Mouse (Mus musculus) liver, postnatal 0 days (tissue): Measurements from ENCODE around the gene Gbe1. TPM values are rescaled to one million over a fixed set of nuclear protein-coding genes. Genes with fewer than 3 reads are reported as not detected.
A peak's percentile ranks its signal among the peaks of the same experiment; 100 is the strongest.

Source experiments
- ATAC-seq: fragments of 200-750 bp; cut with Nextera tagmentation; 2 replicates; pipeline ENCODE4 v1.8.0; 2017; ENCODE audit warnings: mild to moderate bottlenecking, moderate library complexity
- DNase-seq: peaks from one replicate; pipeline ENCODE4 v3.0.0-alpha.2; 2016
- H3K27ac ChIP-seq: fragments of 300-500 bp; sonication (generic); 2 replicates; pipeline ENCODE4 v1.5.1; 2014; ENCODE audit warnings: antibody characterized with exemption, moderate library complexity, mild to moderate bottlenecking, low read depth
- H3K27me3 ChIP-seq: fragments of 300-500 bp; sonication (generic); 2 replicates; pipeline ENCODE4 v1.6.1; 2014; ENCODE audit warnings: low read length, control low read depth, mixed read lengths; ENCODE audit not compliant: insufficient read depth
- H3K36me3 ChIP-seq: fragments of 300-500 bp; sonication (generic); replicated peaks from 2 replicates; pipeline ENCODE4 v1.6.1; 2014; ENCODE audit warnings: mild to moderate bottlenecking, control low read depth, low read length, moderate library complexity, mixed read lengths; ENCODE audit not compliant: insufficient read depth
- H3K4me1 ChIP-seq: fragments of 300-500 bp; sonication (generic); 2 replicates; pipeline ENCODE4 v1.6.1; 2014; ENCODE audit warnings: antibody characterized with exemption, mild to moderate bottlenecking, control low read depth; ENCODE audit not compliant: insufficient read depth
- H3K4me2 ChIP-seq: fragments of 300-500 bp; sonication (generic); 2 replicates; pipeline ENCODE4 v1.6.1; 2014; ENCODE audit warnings: low read depth, mild to moderate bottlenecking, low read length, moderate library complexity, mixed read lengths
- H3K4me3 ChIP-seq: fragments of 300-500 bp; sonication (generic); 2 replicates; pipeline ENCODE4 v1.5.1; 2014; ENCODE audit warnings: low read depth, low read length
- H3K9ac ChIP-seq: fragments of 300-500 bp; sonication (generic); replicated peaks from 2 replicates; pipeline ENCODE4 v1.6.1; 2014; ENCODE audit warnings: mild to moderate bottlenecking, moderate library complexity
- H3K9me3 ChIP-seq: fragments of 300-500 bp; sonication (generic); 2 replicates; pipeline ENCODE4 v1.6.1; 2016; ENCODE audit warnings: mild to moderate bottlenecking, control low read depth, low read length, mixed read lengths
- CTCF ChIP-seq: sonication (generic); IDR thresholded peaks from 2 replicates; pipeline ENCODE4 v1.5.1; 2016; ENCODE audit warnings: antibody characterized with exemption, low read depth
- EP300 ChIP-seq: IDR thresholded peaks from 2 replicates; pipeline ENCODE4 v1.6.1; 2016; ENCODE audit warnings: antibody characterized with exemption, low read depth, mild to moderate bottlenecking
- WGBS: fragments of 180-500 bp; shearing (Covaris S2); extraction: QIAGEN DNeasy Blood & Tissue Kit; methylation state at CpG from one replicate; pipeline ENCODE4 v1.1.7; 2014; ENCODE audit not compliant: insufficient replicate concordance; 5-methylcytosine and 5-hydroxymethylcytosine counted together
- polyA plus RNA-seq: library from polyadenylated mRNA; unstranded; fragments of >200 nt; fragmentation: Nextera tagmentation; extraction: Ambion mirVana; gene quantifications from 2 replicates; pipeline ENCODE4 v1.2.1, GENCODE M21; 2015

The Gbe1 gene
- polyA plus RNA-seq, 1 experiment from 2014 or later = 31.7 TPM

DNA sequence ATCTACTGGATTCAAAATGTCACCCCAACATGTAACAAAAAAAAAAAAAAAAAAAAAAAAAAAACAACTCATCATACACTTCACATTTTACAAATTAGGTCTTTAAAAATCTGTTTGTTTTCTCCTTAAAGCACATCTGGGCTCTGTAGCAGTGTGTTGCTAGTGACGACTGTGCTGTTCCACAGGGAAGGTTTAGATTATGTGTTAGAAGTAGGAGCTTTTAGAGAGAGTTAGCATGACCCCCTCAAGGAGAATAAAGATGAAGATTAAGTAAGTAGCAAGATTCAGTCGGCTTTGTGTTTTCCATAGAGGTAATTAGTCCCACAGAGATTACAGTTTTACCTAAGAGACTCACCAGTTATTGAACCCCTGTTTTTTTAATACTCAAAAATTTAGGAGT, 16.3 kb downstream of the Gbe1 start:
- DNase-seq (no peak), ATAC-seq (no peak)
- Histone ChIP-seq H3K9ac (no peak overlapping the region), H3K4me1 (peaks cover 25% of the 10 kb centered on the region), H3K27ac (no peak overlapping the region), H3K4me3 (no peak overlapping the region), H3K4me2 (no peak overlapping the region), H3K27me3 (no peaks in the 10 kb centered on the region), H3K9me3 (no peaks in the 10 kb centered on the region), H3K36me3 (no peaks in the 10 kb centered on the region)
- TF ChIP-seq CTCF (no peak), EP300 (no peak)
- 76% methylated on average over 2 of the region's 2 CpGs for WGBS

DNA sequence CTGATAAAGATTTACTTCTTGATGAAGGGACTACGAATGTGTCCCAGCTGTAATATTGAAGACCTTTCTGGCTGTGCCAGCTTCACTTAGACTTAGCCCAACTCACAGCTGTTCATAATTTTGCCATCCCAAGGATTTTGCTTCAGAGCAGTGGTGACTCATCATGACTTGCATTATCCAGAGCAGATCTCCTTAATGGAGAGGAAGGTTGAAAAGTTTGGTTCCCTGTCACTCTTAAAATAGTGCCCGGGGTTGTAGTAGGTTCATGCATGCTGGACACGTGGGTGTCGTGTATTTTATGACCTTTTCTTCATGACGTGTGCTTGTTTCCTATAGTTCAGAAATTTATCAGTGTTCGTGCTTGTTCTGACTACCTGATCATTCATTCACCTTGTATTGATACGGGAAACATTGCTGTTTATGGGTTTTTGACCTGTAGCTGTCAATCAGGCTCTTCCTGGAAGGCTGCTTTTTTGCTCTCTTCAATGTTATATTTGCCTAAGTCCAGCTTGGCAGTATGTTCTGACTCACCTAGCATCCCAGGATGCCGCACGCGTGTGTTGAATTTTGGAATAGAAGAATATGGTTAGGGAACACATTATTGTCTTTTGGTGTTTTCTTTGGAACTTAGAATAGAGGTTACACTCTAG, 17.0 kb downstream of the Gbe1 start:
- Histone ChIP-seq H3K27me3 (no peaks in the 10 kb centered on the region), H3K9ac (no peak overlapping the region), H3K4me2 (no peak overlapping the region), H3K4me1 (peaks cover 21% of the 10 kb centered on the region), H3K27ac (peak overlapping the region; percentile 24; the same call in 1 of the 2 replicates), H3K36me3 (no peaks in the 10 kb centered on the region), H3K9me3 (no peaks in the 10 kb centered on the region), H3K4me3 (no peak overlapping the region)
- no peak for TF ChIP-seq EP300
- no peak for TF ChIP-seq CTCF
- peak; percentile 52 for ATAC-seq
- no peak for DNase-seq
- 66% methylated on average over 10 of the region's 10 CpGs for WGBS

DNA sequence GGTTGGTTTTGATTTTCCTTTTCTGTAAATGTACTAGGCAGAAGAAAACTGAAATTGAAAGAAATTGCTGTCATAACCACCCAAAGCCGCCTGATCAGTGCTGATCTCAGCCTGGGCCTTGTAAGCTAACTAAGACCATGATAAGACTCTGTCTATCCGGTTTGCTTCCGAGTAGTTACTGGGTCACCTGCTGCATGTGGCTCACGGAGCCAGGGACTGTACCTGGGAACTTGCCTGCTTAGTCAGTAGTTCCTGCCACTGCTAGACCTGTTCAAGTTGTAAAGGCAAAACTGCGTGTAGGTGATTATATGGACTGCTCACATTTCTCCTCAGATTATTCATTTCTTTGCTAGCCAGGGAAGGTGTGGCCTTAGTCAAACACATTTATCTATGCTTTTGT, 21.1 kb downstream of the Gbe1 start:
- Histone ChIP-seq H3K4me1 (peaks cover 8% of the 10 kb centered on the region; the same call in 1 of the 2 replicates), H3K9me3 (no peaks in the 10 kb centered on the region), H3K27ac (no peak overlapping the region), H3K4me3 (no peak overlapping the region), H3K36me3 (no peaks in the 10 kb centered on the region), H3K9ac (no peak overlapping the region), H3K4me2 (no peak overlapping the region), H3K27me3 (no peaks in the 10 kb centered on the region)
- DNase-seq (no peak), ATAC-seq (no peak)
- no peak for TF ChIP-seq EP300
- TF ChIP-seq CTCF = no peak
- WGBS = 82% methylated on average over 5 of the region's 5 CpGs

DNA sequence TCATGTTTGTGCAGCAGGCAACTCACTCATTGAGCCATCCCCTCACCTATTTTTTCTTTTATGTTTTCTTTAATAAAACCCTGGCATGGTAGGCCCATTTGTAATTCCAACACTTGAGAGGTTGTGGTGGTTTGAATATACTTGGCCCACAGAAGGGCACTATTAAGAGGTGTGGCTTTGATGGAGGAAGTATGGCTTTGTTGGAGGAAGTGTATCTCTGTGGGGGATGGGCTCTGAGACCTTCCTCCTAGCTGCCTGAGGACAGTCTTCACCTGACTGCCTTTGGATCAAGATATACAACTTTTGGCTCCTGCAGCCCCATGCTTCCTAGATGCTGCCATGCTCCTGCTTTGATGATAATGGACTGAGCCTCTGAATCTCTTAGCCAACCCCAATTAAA, 21.7 kb downstream of the Gbe1 start:
- H3K9ac ChIP-seq = no peak overlapping the region
- peaks cover 4% of the 10 kb centered on the region; the same call in 1 of the 2 replicates for H3K4me1 ChIP-seq
- TF ChIP-seq EP300 = no peak
- no peak for TF ChIP-seq CTCF
- no peaks in the 10 kb centered on the region for H3K27me3 ChIP-seq
- no peak for ATAC-seq
- H3K36me3 ChIP-seq = no peaks in the 10 kb centered on the region
- no peak overlapping the region for H3K4me3 ChIP-seq
- no peak overlapping the region for H3K4me2 ChIP-seq
- H3K9me3 ChIP-seq = no peaks in the 10 kb centered on the region
- no peak overlapping the region for H3K27ac ChIP-seq
- DNase-seq = no peak

DNA sequence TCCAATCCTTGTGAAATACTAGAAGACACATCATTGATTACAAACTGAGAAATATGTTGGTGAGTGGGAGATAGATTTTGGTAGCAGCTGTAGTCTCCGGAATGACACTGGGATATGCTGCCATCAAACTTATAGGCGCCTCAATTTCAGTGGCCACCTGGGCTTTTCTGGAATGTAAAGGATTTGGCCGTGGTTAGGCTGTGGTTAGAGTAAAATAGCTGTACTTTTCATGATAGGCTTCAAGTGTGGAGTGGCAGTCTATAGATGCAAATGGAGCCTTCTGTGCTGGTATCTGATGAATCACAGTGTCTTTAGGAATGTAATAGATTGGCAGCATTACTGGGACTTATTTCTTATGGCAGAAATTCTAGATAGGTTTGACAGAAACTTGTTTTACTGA, 23.9 kb downstream of the Gbe1 start:
- Histone ChIP-seq H3K36me3 (no peaks in the 10 kb centered on the region), H3K4me2 (no peak overlapping the region), H3K4me3 (no peak overlapping the region), H3K27me3 (no peaks in the 10 kb centered on the region), H3K9me3 (no peaks in the 10 kb centered on the region), H3K4me1 (no peaks in the 10 kb centered on the region), H3K9ac (no peak overlapping the region), H3K27ac (no peak overlapping the region)
- WGBS = 83% methylated on average over 3 of the region's 3 CpGs
- DNase-seq (no peak), ATAC-seq (no peak)
- TF ChIP-seq EP300 (no peak), CTCF (no peak)

DNA sequence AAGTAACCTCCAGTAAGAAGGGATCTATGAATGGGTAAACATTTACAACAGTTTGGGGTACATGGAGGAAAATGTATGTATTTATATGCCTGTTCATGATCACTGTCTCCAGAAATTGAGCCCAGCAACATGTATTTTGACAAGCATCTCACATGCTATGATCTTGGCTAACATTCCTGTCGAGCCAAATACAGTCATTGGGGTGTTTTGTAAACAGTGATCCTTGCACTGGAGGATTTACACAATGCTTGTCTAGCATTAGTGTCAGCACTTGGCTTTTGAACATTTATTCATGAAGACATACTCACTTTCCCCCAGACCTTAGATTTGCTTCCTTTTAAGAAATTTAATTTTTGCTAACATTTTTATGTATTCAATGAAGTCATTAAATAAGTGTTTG, 30.7 kb downstream of the Gbe1 start:
- no peaks in the 10 kb centered on the region for H3K4me1 ChIP-seq
- no peak overlapping the region for H3K9ac ChIP-seq
- H3K4me3 ChIP-seq = no peak overlapping the region
- H3K36me3 ChIP-seq = no peaks in the 10 kb centered on the region
- DNase-seq (no peak), ATAC-seq (no peak)
- H3K27me3 ChIP-seq = no peaks in the 10 kb centered on the region
- H3K4me2 ChIP-seq = no peak overlapping the region
- TF ChIP-seq CTCF = no peak
- TF ChIP-seq EP300 = no peak
- no peak overlapping the region for H3K27ac ChIP-seq
- WGBS = 30% methylated on average over 1 of the region's 1 CpGs
- H3K9me3 ChIP-seq = no peaks in the 10 kb centered on the region
